12 mouse cellular contexts compared by ENCODE assay signal in the genomic region with DNA sequence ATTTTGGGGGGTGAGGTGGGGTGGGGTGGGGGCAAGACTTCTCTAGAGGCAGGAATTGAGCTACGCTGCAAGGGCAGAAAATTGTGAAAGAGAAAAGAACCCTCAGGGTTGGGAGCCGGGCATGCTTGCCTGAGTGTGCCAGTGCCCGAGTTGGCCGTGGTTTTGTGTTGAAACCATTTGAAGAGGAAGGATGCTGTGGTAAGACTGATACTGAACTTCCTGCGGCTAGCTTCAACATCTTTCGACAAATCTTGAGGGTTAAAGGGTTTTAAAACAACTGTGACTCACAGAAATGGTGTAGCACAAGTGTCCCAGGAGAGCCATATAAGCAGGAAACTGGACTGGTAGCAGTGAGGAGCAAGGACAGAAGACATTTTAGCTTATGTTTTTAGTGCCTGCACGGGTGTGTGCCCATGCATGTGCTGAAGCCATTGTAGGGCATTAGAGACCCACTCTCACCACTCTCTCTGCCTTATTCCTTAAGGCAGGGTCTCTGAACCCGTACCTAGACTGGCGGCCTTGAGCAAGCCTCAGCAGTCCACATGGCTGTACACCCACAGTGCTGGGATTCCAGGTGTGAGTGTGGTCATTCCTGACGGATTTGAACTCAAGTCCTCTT. TPM values are rescaled to one million over a fixed set of nuclear protein-coding genes. Genes with fewer than 3 reads are reported as not detected.
DNase-seq lines count a peak whose midpoint lies in the region; ATAC-seq and TF ChIP-seq lines count a peak whose summit lies in the region.
"Had no signal": no experiment of that assay in that cellular context is flagged by ENCODE, and none has a peak within 500 bp of the region (broad histone marks: within the 10 kb centered on the region; RNA-seq: fewer than 3 reads in every experiment).

No protein-coding gene starts in this region.

- H3K36me3 ChIP-seq in intestine, embryonic 15.5 days, result peaks cover 19% of the 10 kb centered on the region
- peaks cover 31% of the 10 kb centered on the region for H3K36me3 ChIP-seq in intestine, postnatal 0 days (ENCODE audit: control insufficient read depth, insufficient read depth)

- WGBS in intestine, embryonic 15.5 days, result 87% methylated on average over 10 of the region's 10 CpGs
- WGBS in intestine, postnatal 0 days, result 81% methylated on average over 10 of the region's 10 CpGs

- peaks cover 11% of the 10 kb centered on the region for H3K4me1 ChIP-seq in intestine, embryonic 15.5 days (replicated peaks)
- H3K4me1 ChIP-seq in intestine, postnatal 0 days (replicated peaks; ENCODE audit: control insufficient read depth, insufficient read depth, low read length), result 0 out of 2 replicates have a peak, but pooled peaks cover 5% of the 10 kb centered on the region
- peaks cover 3% of the 10 kb centered on the region; the same call in 1 of the 2 replicates for H3K4me1 ChIP-seq in brown adipose tissue, adult 24 weeks (ENCODE audit: control insufficient read depth, insufficient read depth, insufficient read length, low read length)

- intact Hi-C loops in left cerebral cortex, postnatal 14 days (cut with DNase I), result no loop called here

- no peak overlapping the region for H3K9ac ChIP-seq in intestine, embryonic 15.5 days
- H3K9ac ChIP-seq in intestine, postnatal 0 days (ENCODE audit: low read depth, low read length), result no peak overlapping the region

- no peak overlapping the region for H3K27ac ChIP-seq in intestine, embryonic 15.5 days
- no peak overlapping the region for H3K27ac ChIP-seq in intestine, postnatal 0 days (ENCODE audit: low read depth, low read length)
- peak overlapping the region; percentile 40; the same call in 1 of the 2 replicates for H3K27ac ChIP-seq in brown adipose tissue, adult 24 weeks (replicated peaks; ENCODE audit: low read depth, low read length)

- H3K4me2 ChIP-seq in intestine, embryonic 15.5 days (replicated peaks), result 0 out of 2 replicates have a peak overlapping the region, but pooled peaks have one; percentile 84
- no peak overlapping the region for H3K4me2 ChIP-seq in intestine, postnatal 0 days (replicated peaks; ENCODE audit: low read depth)

- TF ChIP-seq CTCF in intestine, postnatal 0 days (IDR thresholded peaks at IDR 0.05; ENCODE audit: low read depth), result no peak

- H3K9me3 ChIP-seq in intestine, embryonic 15.5 days, result no peaks in the 10 kb centered on the region
- no peaks in the 10 kb centered on the region for H3K9me3 ChIP-seq in intestine, postnatal 0 days (ENCODE audit: control insufficient read depth)
- H3K9me3 ChIP-seq: neural tube, embryonic 12.5 days had no signal

- peak; percentile 99 for DNase-seq in 416B (ENCODE audit: low read depth)
- no peak for DNase-seq in urinary bladder, adult 18-20 months (ENCODE audit: low spot score in 2 of 2)
- no peak for DNase-seq in left cerebral cortex, postnatal 14 days (ENCODE audit: low spot score in 2 of 2)
- DNase-seq in layer of hippocampus, adult 9-10 months (ENCODE audit: low spot score), result no peak
- DNase-seq: gastrocnemius, postnatal 25 days; kidney, adult 8-10 months had no signal

- H3K27me3 ChIP-seq in intestine, embryonic 15.5 days (replicated peaks), result no peaks in the 10 kb centered on the region
- H3K27me3 ChIP-seq in intestine, postnatal 0 days (replicated peaks; ENCODE audit: control insufficient read depth, insufficient read depth, low read length), result no peaks in the 10 kb centered on the region
- H3K27me3 ChIP-seq: neural tube, embryonic 12.5 days had no signal

- H3K4me3 ChIP-seq in intestine, embryonic 15.5 days (replicated peaks), result no peak overlapping the region
- no peak overlapping the region for H3K4me3 ChIP-seq in intestine, postnatal 0 days (ENCODE audit: low read depth, low read length)
- H3K4me3 ChIP-seq in brown adipose tissue, adult 24 weeks (ENCODE audit: insufficient read depth, low read depth, low read length), result peak overlapping the region; percentile 7; the same call in 1 of the 2 replicates

- ATAC-seq in intestine, embryonic 15.5 days, result no peak
- ATAC-seq in intestine, postnatal 0 days, result no peak
- ATAC-seq in megakaryocyte, adult 5-6 weeks (ENCODE audit: poor library complexity, severe bottlenecking), result peak; percentile 55

RNA-seq across cellular contexts. Expression of gene Lamtor4, which starts 1.8 kb away (rescaled TPM):
- polyA plus RNA-seq in intestine, embryonic 15.5 days (2015; fragmentation: Nextera tagmentation; extraction: Ambion mirVana), result 80.6 and 90.1 TPM in 2 replicates
- 124 and 135 TPM in 2 replicates for polyA plus RNA-seq in intestine, postnatal 0 days (2015; fragmentation: Nextera tagmentation; extraction: Ambion mirVana)
- 102 and 115 TPM in 2 replicates for polyA plus RNA-seq in brown adipose tissue, adult 24 weeks (2012; ENCODE audit: insufficient read depth, insufficient read length, missing spikeins)
- 187 and 189 TPM in 2 replicates for total RNA-seq in megakaryocyte, adult 5-6 weeks (2015)
- total RNA-seq in megakaryocyte, adult 5-6 weeks (2017), result 97.6 and 122 TPM in 2 replicates
- total RNA-seq in left cerebral cortex, postnatal 14 days (2021), result 10 to 100 TPM; 64.3 to 69.0 TPM

RNA-seq across cellular contexts. Expression of gene BC037034, which starts 6.8 kb away (rescaled TPM):
- 4.8 and 5.1 TPM in 2 replicates for polyA plus RNA-seq in intestine, embryonic 15.5 days (2015; fragmentation: Nextera tagmentation; extraction: Ambion mirVana)
- 4.4 and 4.8 TPM in 2 replicates for polyA plus RNA-seq in intestine, postnatal 0 days (2015; fragmentation: Nextera tagmentation; extraction: Ambion mirVana)
- 5.1 and 7.1 TPM in 2 replicates for polyA plus RNA-seq in brown adipose tissue, adult 24 weeks (2012; ENCODE audit: insufficient read depth, insufficient read length, missing spikeins)
- 51.5 and 53.9 TPM in 2 replicates for total RNA-seq in megakaryocyte, adult 5-6 weeks (2015)
- total RNA-seq in megakaryocyte, adult 5-6 weeks (2017), result 49.2 and 54.9 TPM in 2 replicates
- total RNA-seq in left cerebral cortex, postnatal 14 days (2021), result 10 to 100 TPM; 65.6 to 70.2 TPM

RNA-seq across cellular contexts. Expression of gene Gal3st4, which starts 15.6 kb away (rescaled TPM):
- polyA plus RNA-seq in intestine, embryonic 15.5 days (2015; fragmentation: Nextera tagmentation; extraction: Ambion mirVana), result 1.0 and 1.4 TPM in 2 replicates
- polyA plus RNA-seq in intestine, postnatal 0 days (2015; fragmentation: Nextera tagmentation; extraction: Ambion mirVana), result 0.63 and 0.65 TPM in 2 replicates
- polyA plus RNA-seq in brown adipose tissue, adult 24 weeks (2012; ENCODE audit: insufficient read depth, insufficient read length, missing spikeins), result not detected in 2 replicates
- total RNA-seq in megakaryocyte, adult 5-6 weeks (2015), result not detected in 2 replicates
- total RNA-seq in megakaryocyte, adult 5-6 weeks (2017), result not detected in 2 replicates
- total RNA-seq in left cerebral cortex, postnatal 14 days (2021), result 1 to 10 TPM; 3.6 to 4.5 TPM

RNA-seq across cellular contexts. Expression of gene Gm43720, which starts 22.7 kb away (rescaled TPM):
- not detected in 2 replicates for polyA plus RNA-seq in intestine, embryonic 15.5 days (2015; fragmentation: Nextera tagmentation; extraction: Ambion mirVana)
- 0.07 TPM in 2 replicates for polyA plus RNA-seq in intestine, postnatal 0 days (2015; fragmentation: Nextera tagmentation; extraction: Ambion mirVana)
- not detected in 2 replicates for polyA plus RNA-seq in brown adipose tissue, adult 24 weeks (2012; ENCODE audit: insufficient read depth, insufficient read length, missing spikeins)
- not detected in 2 replicates for total RNA-seq in megakaryocyte, adult 5-6 weeks (2015)
- not detected in 2 replicates for total RNA-seq in megakaryocyte, adult 5-6 weeks (2017)
- not detected for total RNA-seq in left cerebral cortex, postnatal 14 days (2021)
- total RNA-seq: gastrocnemius, postnatal 25 days had no signal
- polyA plus RNA-seq: embryonic facial prominence, embryonic 11.5 days had no signal

RNA-seq across cellular contexts. Expression of gene Gpc2, which starts 22.7 kb away (rescaled TPM):
- 13.7 and 15.2 TPM in 2 replicates for polyA plus RNA-seq in intestine, embryonic 15.5 days (2015; fragmentation: Nextera tagmentation; extraction: Ambion mirVana)
- 1.4 TPM in 2 replicates for polyA plus RNA-seq in intestine, postnatal 0 days (2015; fragmentation: Nextera tagmentation; extraction: Ambion mirVana)
- polyA plus RNA-seq in brown adipose tissue, adult 24 weeks (2012; ENCODE audit: insufficient read depth, insufficient read length, missing spikeins), result not detected in 2 replicates
- total RNA-seq in megakaryocyte, adult 5-6 weeks (2015), result 0.25 and 1.3 TPM in 2 replicates
- total RNA-seq in megakaryocyte, adult 5-6 weeks (2017), result 3.1 and 3.6 TPM in 2 replicates
- total RNA-seq in left cerebral cortex, postnatal 14 days (2021), result 1 to 10 TPM; 1.8 to 2.7 TPM
